Mouse (Mus musculus) left cerebral cortex, postnatal 4 days (tissue): Measurements from ENCODE around the gene Ppp2r5a. TPM values are rescaled to one million over a fixed set of nuclear protein-coding genes. Genes with fewer than 3 reads are reported as not detected.
A peak's percentile ranks its signal among the peaks of the same experiment; 100 is the strongest.

ENCODE experiments used
- DNase-seq: peaks from one replicate; pipeline ENCODE4 v3.0.0-alpha.2; 2022
- intact Hi-C: fragments of 180-260 bp; cut with DNase I; formaldehyde crosslinking; loops from one replicate; pipeline ENCODE4 v1.15.1; 2025
- total RNA-seq, 2 experiments: library from RNA; stranded (reverse); gene quantifications; 2 replicates each; pipeline ENCODE4 v1.2.3; 2021

Gene Ppp2r5a
- total RNA-seq, 2 experiments from 2014 or later = 33.5 to 35.5 TPM

GRCm38 (mm10) chr1:191381955-191382736, 20.9 kb downstream of the Ppp2r5a start:
- DNase-seq = no peak

GRCm38 (mm10) chr1:191380843-191381242, 22.2 kb downstream of the Ppp2r5a start:
- no peak for DNase-seq
- intact Hi-C loops = no loop called here

More at GRCm38 (mm10) chr1:191381955-191382736, 20.9 kb downstream of the Ppp2r5a start:
- intact Hi-C loops = no loop called here

GRCm38 (mm10) chr1:191378080-191378479, 25.0 kb downstream of the Ppp2r5a start:
- intact Hi-C loops = no loop called here

GRCm38 (mm10) chr1:191375644-191375998, 27.5 kb downstream of the Ppp2r5a start:
- intact Hi-C loops = no loop called here
- no peak for DNase-seq

More at GRCm38 (mm10) chr1:191378080-191378479, 25.0 kb downstream of the Ppp2r5a start:
- DNase-seq = no peak

- intact Hi-C loops = no loop called here
- no peak for DNase-seq
Measured at GRCm38 (mm10) chr1:191374993-191375643, 28.0 kb downstream of the Ppp2r5a start.

GRCm38 (mm10) chr1:191369140-191369539, 33.9 kb downstream of the Ppp2r5a start:
- intact Hi-C loops = loop anchor here (10.0 kb wide), 1 partner anchor 196 kb away; no protein-coding TSS in a partner anchor
- DNase-seq = no peak

- DNase-seq = no peak
- intact Hi-C loops = loop anchor here (10.0 kb wide), 1 partner anchor 197 kb away; no protein-coding TSS in a partner anchor
Measured at GRCm38 (mm10) chr1:191368193-191368592, 34.9 kb downstream of the Ppp2r5a start.

- no peak for DNase-seq
- intact Hi-C loops = loop anchor here (10.0 kb wide), 1 partner anchor 200 kb away; no protein-coding TSS in a partner anchor
Measured at GRCm38 (mm10) chr1:191364477-191364876, 38.6 kb downstream of the Ppp2r5a start.

GRCm38 (mm10) chr1:191362412-191362811, 40.7 kb downstream of the Ppp2r5a start:
- intact Hi-C loops = loop anchor here (10.0 kb wide), 1 partner anchor 202 kb away; no protein-coding TSS in a partner anchor
- no peak for DNase-seq

GRCm38 (mm10) chr1:191359478-191359877, 43.6 kb downstream of the Ppp2r5a start:
- DNase-seq = no peak
- intact Hi-C loops = no loop called here

- no peak for DNase-seq
- intact Hi-C loops = no loop called here
Measured at GRCm38 (mm10) chr1:191356936-191357335, 46.1 kb downstream of the Ppp2r5a start.

GRCm38 (mm10) chr1:191353836-191354235, 49.2 kb downstream of the Ppp2r5a start:
- DNase-seq = no peak
- intact Hi-C loops = no loop called here

- peak; percentile 59 for DNase-seq
- intact Hi-C loops = no loop called here
Measured at GRCm38 (mm10) chr1:191352786-191353488, 50.1 kb downstream of the Ppp2r5a start.

GRCm38 (mm10) chr1:191350355-191350754, 52.7 kb downstream of the Ppp2r5a start:
- intact Hi-C loops = no loop called here
- no peak for DNase-seq

GRCm38 (mm10) chr1:191349486-191350037, 53.5 kb downstream of the Ppp2r5a start:
- peak; percentile 40 for DNase-seq
- intact Hi-C loops = no loop called here

GRCm38 (mm10) chr1:191348996-191349395, 54.1 kb downstream of the Ppp2r5a start:
- no peak for DNase-seq
- intact Hi-C loops = no loop called here

- DNase-seq = no peak
- intact Hi-C loops = no loop called here
Measured at GRCm38 (mm10) chr1:191348592-191348991, 54.5 kb downstream of the Ppp2r5a start.

- no peak for DNase-seq
- intact Hi-C loops = no loop called here
Measured at GRCm38 (mm10) chr1:191347602-191348001, 55.5 kb downstream of the Ppp2r5a start.

- intact Hi-C loops = no loop called here
- DNase-seq = no peak
Measured at GRCm38 (mm10) chr1:191340530-191340929, 62.5 kb downstream of the Ppp2r5a start.

- DNase-seq = no peak
- intact Hi-C loops = no loop called here
Measured at GRCm38 (mm10) chr1:191339876-191340275, 63.2 kb downstream of the Ppp2r5a start.

GRCm38 (mm10) chr1:191334500-191334899, 68.6 kb downstream of the Ppp2r5a start:
- intact Hi-C loops = no loop called here
- no peak for DNase-seq
